13 mouse cellular contexts compared by ENCODE assay signal in genomic region chr8:25307511-25307910, GRCm38 (mm10).
A peak's percentile ranks its signal among the peaks of the same experiment; 100 is the strongest.
DNase-seq lines count a peak whose midpoint lies in the region; ATAC-seq and TF ChIP-seq lines count a peak whose summit lies in the region.
"Had no signal": no experiment of that assay in that cellular context is flagged by ENCODE, and none has a peak within 500 bp of the region (broad histone marks: within the 10 kb centered on the region; RNA-seq: fewer than 3 reads in every experiment).

No protein-coding gene starts in this region.

- no peaks in the 10 kb centered on the region for H3K9me3 ChIP-seq in embryonic facial prominence, embryonic 12.5 days
- no peaks in the 10 kb centered on the region for H3K9me3 ChIP-seq in embryonic facial prominence, embryonic 10.5 days
- no peaks in the 10 kb centered on the region for H3K9me3 ChIP-seq in kidney, embryonic 14.5 days (ENCODE audit: control insufficient read depth, low read length)
- H3K9me3 ChIP-seq: liver, embryonic 15.5 days; midbrain, embryonic 10.5 days; neural tube, embryonic 12.5 days had no signal

- peak overlapping the region; percentile 77; the same call in 1 of the 2 replicates for H3K27ac ChIP-seq in embryonic facial prominence, embryonic 12.5 days
- no peak overlapping the region for H3K27ac ChIP-seq in embryonic facial prominence, embryonic 10.5 days (replicated peaks)
- peak overlapping the region; percentile 3; the same call in 1 of the 2 replicates for H3K27ac ChIP-seq in kidney, adult 2 months (ENCODE audit: insufficient read depth, low read depth, low read length)
- H3K27ac ChIP-seq in kidney, embryonic 14.5 days (ENCODE audit: low read depth, low read length) = no peak overlapping the region
- peak overlapping the region; percentile 59; the same call in 1 of the 2 replicates for H3K27ac ChIP-seq in embryonic fibroblast, embryonic 13.5 days (ENCODE audit: insufficient read depth, low read length)
- H3K27ac ChIP-seq: liver, embryonic 15.5 days; midbrain, embryonic 10.5 days; neural tube, embryonic 12.5 days had no signal

- H3K4me1 ChIP-seq in embryonic facial prominence, embryonic 12.5 days = peaks cover 45% of the 10 kb centered on the region
- peaks cover 46% of the 10 kb centered on the region for H3K4me1 ChIP-seq in embryonic facial prominence, embryonic 10.5 days
- H3K4me1 ChIP-seq in kidney, adult 2 months (ENCODE audit: control insufficient read depth, insufficient read depth, low read length) = no peaks in the 10 kb centered on the region
- H3K4me1 ChIP-seq in kidney, embryonic 14.5 days (ENCODE audit: control insufficient read depth, insufficient read depth, low read length) = peaks cover 16% of the 10 kb centered on the region; the same call in 1 of the 2 replicates
- H3K4me1 ChIP-seq in embryonic fibroblast, embryonic 13.5 days (ENCODE audit: control insufficient read depth, insufficient read depth, low read length) = peaks cover 16% of the 10 kb centered on the region
- H3K4me1 ChIP-seq: liver, embryonic 15.5 days had no signal

- H3K9ac ChIP-seq in embryonic facial prominence, embryonic 12.5 days = no peak overlapping the region
- no peak overlapping the region for H3K9ac ChIP-seq in kidney, embryonic 14.5 days (ENCODE audit: low read depth, low read length)
- H3K9ac ChIP-seq: liver, embryonic 15.5 days; neural tube, embryonic 12.5 days had no signal

- WGBS in embryonic facial prominence, embryonic 12.5 days = 77% methylated on average over 11 of the region's 11 CpGs
- WGBS in embryonic facial prominence, embryonic 10.5 days = 86% methylated on average over 11 of the region's 11 CpGs
- WGBS in kidney, adult 2 months = 77% methylated on average over 11 of the region's 11 CpGs
- WGBS in kidney, embryonic 14.5 days = 78% methylated on average over 11 of the region's 11 CpGs

- H3K36me3 ChIP-seq in embryonic facial prominence, embryonic 12.5 days = no peaks in the 10 kb centered on the region
- H3K36me3 ChIP-seq in embryonic facial prominence, embryonic 10.5 days (replicated peaks) = no peaks in the 10 kb centered on the region
- H3K36me3 ChIP-seq in kidney, adult 2 months (ENCODE audit: control insufficient read depth, insufficient read depth, low read length) = no peaks in the 10 kb centered on the region
- no peaks in the 10 kb centered on the region for H3K36me3 ChIP-seq in kidney, embryonic 14.5 days (ENCODE audit: control insufficient read depth, insufficient read depth, low read length)
- H3K36me3 ChIP-seq: liver, embryonic 15.5 days; midbrain, embryonic 10.5 days; neural tube, embryonic 12.5 days had no signal

- H3K4me3 ChIP-seq in embryonic facial prominence, embryonic 12.5 days = no peak overlapping the region
- H3K4me3 ChIP-seq in embryonic facial prominence, embryonic 10.5 days = no peak overlapping the region
- no peak overlapping the region for H3K4me3 ChIP-seq in kidney, adult 2 months (ENCODE audit: insufficient read depth, low read depth, low read length)
- H3K4me3 ChIP-seq in kidney, embryonic 14.5 days (ENCODE audit: low read length) = no peak overlapping the region
- no peak overlapping the region for H3K4me3 ChIP-seq in embryonic fibroblast, embryonic 13.5 days (ENCODE audit: insufficient read depth, low read length)
- H3K4me3 ChIP-seq: liver, embryonic 15.5 days; midbrain, embryonic 10.5 days; neural tube, embryonic 12.5 days had no signal

- H3K4me2 ChIP-seq in embryonic facial prominence, embryonic 12.5 days (replicated peaks) = no peak overlapping the region
- H3K4me2 ChIP-seq in kidney, embryonic 14.5 days (replicated peaks; ENCODE audit: low read depth, low read length) = no peak overlapping the region
- H3K4me2 ChIP-seq: liver, embryonic 15.5 days; neural tube, embryonic 12.5 days had no signal

- no peak for TF ChIP-seq POLR2A in kidney, adult 2 months (IDR thresholded peaks at IDR 0.05; ENCODE audit: low read depth, low read length)
- TF ChIP-seq POLR2A in embryonic fibroblast, embryonic 13.5 days (IDR thresholded peaks at IDR 0.05; ENCODE audit: low read depth, low read length) = no peak

- TF ChIP-seq CTCF in kidney, adult 2 months (conservative IDR thresholded peaks at IDR 0.05; ENCODE audit: insufficient read depth, insufficient read length, low read depth, low read length) = no peak
- TF ChIP-seq CTCF in embryonic fibroblast, embryonic 13.5 days (IDR thresholded peaks at IDR 0.05; ENCODE audit: borderline replicate concordance, insufficient read depth, low read length) = no peak

- no peaks in the 10 kb centered on the region for H3K27me3 ChIP-seq in embryonic facial prominence, embryonic 12.5 days
- H3K27me3 ChIP-seq in embryonic facial prominence, embryonic 10.5 days (replicated peaks; ENCODE audit: low read depth, poor library complexity, severe bottlenecking) = no peaks in the 10 kb centered on the region
- H3K27me3 ChIP-seq in kidney, adult 2 months (replicated peaks; ENCODE audit: control insufficient read depth, insufficient read depth, low read length) = no peaks in the 10 kb centered on the region
- H3K27me3 ChIP-seq in kidney, embryonic 14.5 days (ENCODE audit: control insufficient read depth, insufficient read depth, low read length) = no peaks in the 10 kb centered on the region
- H3K27me3 ChIP-seq: liver, embryonic 15.5 days; neural tube, embryonic 12.5 days; Patski had no signal

- no peak for DNase-seq in embryonic facial prominence, embryonic 10.5 days (ENCODE audit: low spot score)
- DNase-seq in kidney, adult 2 months = no peak
- peak; percentile 29 for DNase-seq in 3134 (ENCODE audit: extremely low read depth, insufficient read length, low spot score)
- no peak for DNase-seq in Muller cell, postnatal 12 days (ENCODE audit: inconsistent ontology term)
- DNase-seq: kidney, adult 8-10 months had no signal

- ATAC-seq in embryonic facial prominence, embryonic 12.5 days (ENCODE audit: insufficient number of reproducible peaks, insufficient read depth, low FRiP score, low TSS enrichment) = no peak
- ATAC-seq in kidney, embryonic 14.5 days (ENCODE audit: low FRiP score, low TSS enrichment) = no peak
- ATAC-seq in erythroblast, adult 5-6 weeks (replicated peaks; ENCODE audit: low FRiP score, poor library complexity, severe bottlenecking) = no peak
- ATAC-seq: Patski had no signal

Comparison
In these comparisons a context has a peak if more than half of its experiments do, and no peak if none do; other contexts are left out.
1. H3K27ac ChIP-seq: peak in embryonic facial prominence, embryonic 12.5 days (single experiment), kidney, adult 2 months (single experiment) and embryonic fibroblast, embryonic 13.5 days (single experiment); none in embryonic facial prominence, embryonic 10.5 days (single experiment) and kidney, embryonic 14.5 days (single experiment).